Mouse (Mus musculus) E14TG2a.4 (cell line): ENCODE measurements around the gene Pif1.

ENCODE experiments used
- H3K27me3 ChIP-seq: 2 replicates; pipeline ENCODE4 v1.6.1; 2014; ENCODE audit warnings: low read length, control low read depth; ENCODE audit not compliant: insufficient read depth
- H3K36me3 ChIP-seq: 2 replicates; pipeline ENCODE4 v1.6.1; 2014; ENCODE audit warnings: low read length, control low read depth; ENCODE audit not compliant: insufficient read depth
- H3K4me1 ChIP-seq: replicated peaks from 2 replicates; pipeline ENCODE4 v1.6.1; 2014; ENCODE audit warnings: low read depth, low read length, control low read depth
- H3K4me3 ChIP-seq: replicated peaks from 2 replicates; pipeline ENCODE4 v1.5.1; 2014; ENCODE audit warnings: mild to moderate bottlenecking, low read length
- H3K9me3 ChIP-seq: 2 replicates; pipeline ENCODE4 v1.6.1; 2014; ENCODE audit warnings: low read length, control low read depth
- CTCF ChIP-seq: conservative IDR thresholded peaks from 2 replicates; pipeline ENCODE4 v1.5.1; 2014; ENCODE audit warnings: low read length
- NANOG ChIP-seq: IDR thresholded peaks from 2 replicates; pipeline ENCODE4 v1.6.1; 2014; ENCODE audit warnings: borderline replicate concordance, low read length, mixed read lengths
- POU5F1 ChIP-seq: IDR thresholded peaks from 2 replicates; pipeline ENCODE4 v1.6.1; 2014; ENCODE audit warnings: low read length, borderline replicate concordance

Pif1 gene

DNA sequence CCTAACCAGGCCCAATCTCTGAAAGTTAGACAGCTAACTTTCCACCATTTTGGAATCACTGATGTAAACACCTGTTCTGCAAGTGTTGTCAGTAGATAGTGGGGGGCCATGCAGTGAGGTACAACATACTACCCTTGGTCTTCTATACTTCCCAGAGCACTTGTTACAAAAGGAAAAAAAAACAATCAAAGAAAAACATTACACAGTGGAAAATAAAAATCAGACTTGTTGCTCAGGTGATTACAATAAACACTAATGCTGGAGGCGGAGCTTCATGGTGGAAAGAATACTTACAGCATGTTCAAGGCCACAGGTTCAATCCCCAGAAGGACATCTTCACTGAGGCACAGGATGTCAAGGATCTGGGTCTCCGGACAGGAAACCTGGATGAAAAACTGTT lies 34.2 kb upstream of the Pif1 start:
- Histone ChIP-seq H3K9me3 (no peaks in the 10 kb centered on the region), H3K36me3 (peaks cover 24% of the 10 kb centered on the region), H3K4me1 (peaks cover 29% of the 10 kb centered on the region), H3K4me3 (no peak overlapping the region), H3K27me3 (peaks cover 3% of the 10 kb centered on the region; the same call in 1 of the 2 replicates)
- TF ChIP-seq NANOG (no peak), CTCF (no peak), POU5F1 (no peak)

- Histone ChIP-seq H3K4me3 (no peak overlapping the region), H3K4me1 (peaks cover 25% of the 10 kb centered on the region), H3K27me3 (no peaks in the 10 kb centered on the region), H3K36me3 (peaks cover 42% of the 10 kb centered on the region), H3K9me3 (no peaks in the 10 kb centered on the region)
- no peak for TF ChIP-seq NANOG
- TF ChIP-seq CTCF: no peak
- no peak for TF ChIP-seq POU5F1
Observed at GRCm38 (mm10) chr9:65555001-65555405, 32.0 kb upstream of the Pif1 start.

DNA sequence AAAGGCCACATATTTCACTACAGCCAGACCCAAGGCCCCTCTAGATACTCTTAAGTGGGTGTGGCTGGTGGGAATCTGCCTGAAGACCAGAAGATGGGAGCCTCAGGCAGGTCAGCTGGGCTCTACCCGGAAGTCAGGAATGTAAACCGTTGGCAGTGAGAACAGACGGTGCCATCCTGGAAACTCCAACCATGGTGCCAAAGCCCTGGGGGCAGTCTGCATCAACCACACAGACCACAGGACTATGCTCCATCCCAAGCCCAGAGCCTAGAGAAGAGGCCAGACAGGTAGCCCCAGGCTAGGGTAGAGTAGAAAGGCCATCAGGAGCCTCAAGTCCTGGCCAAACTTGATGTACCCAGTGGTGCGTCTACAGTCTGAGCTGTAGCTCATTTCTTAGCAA lies 31.3 kb upstream of the Pif1 start:
- TF ChIP-seq POU5F1 (no peak), CTCF (no peak), NANOG (no peak)
- Histone ChIP-seq H3K4me3 (no peak overlapping the region), H3K4me1 (peaks cover 21% of the 10 kb centered on the region), H3K9me3 (no peaks in the 10 kb centered on the region), H3K27me3 (no peaks in the 10 kb centered on the region), H3K36me3 (peaks cover 42% of the 10 kb centered on the region)

GRCm38 (mm10) chr9:65556349-65556748 lies 30.6 kb upstream of the Pif1 start:
- Histone ChIP-seq H3K4me1 (peaks cover 18% of the 10 kb centered on the region), H3K9me3 (no peaks in the 10 kb centered on the region), H3K4me3 (no peak overlapping the region), H3K36me3 (peaks cover 42% of the 10 kb centered on the region), H3K27me3 (no peaks in the 10 kb centered on the region)
- no peak for TF ChIP-seq POU5F1
- TF ChIP-seq CTCF: no peak
- no peak for TF ChIP-seq NANOG

DNA sequence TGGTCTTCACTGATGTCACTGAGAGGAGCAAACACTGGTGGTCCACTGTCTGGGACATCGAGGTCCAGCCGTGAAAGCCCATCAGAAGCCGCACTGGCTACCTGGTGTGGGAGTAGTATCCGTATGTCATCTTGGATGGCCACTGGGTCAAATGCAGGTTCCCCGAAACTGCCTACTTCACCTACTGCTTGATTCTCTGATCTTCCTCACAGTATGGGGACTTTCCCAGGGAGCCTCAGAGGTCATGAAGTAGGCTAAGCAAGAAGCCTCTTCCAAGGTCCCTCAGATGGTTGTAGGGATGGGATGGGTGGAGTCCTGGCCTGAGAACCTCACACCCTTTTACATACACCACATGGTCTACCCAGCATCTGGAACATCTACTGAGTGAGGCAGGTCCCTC lies 30.0 kb upstream of the Pif1 start:
- Histone ChIP-seq H3K4me1 (peaks cover 17% of the 10 kb centered on the region), H3K36me3 (peaks cover 42% of the 10 kb centered on the region), H3K27me3 (no peaks in the 10 kb centered on the region), H3K9me3 (no peaks in the 10 kb centered on the region), H3K4me3 (no peak overlapping the region)
- TF ChIP-seq NANOG: no peak
- no peak for TF ChIP-seq CTCF
- TF ChIP-seq POU5F1: no peak

- no peak for TF ChIP-seq CTCF
- TF ChIP-seq POU5F1: no peak
- TF ChIP-seq NANOG: no peak
- H3K36me3 ChIP-seq: peaks cover 55% of the 10 kb centered on the region
- no peak overlapping the region for H3K4me3 ChIP-seq
- H3K9me3 ChIP-seq: no peaks in the 10 kb centered on the region
- no peaks in the 10 kb centered on the region for H3K27me3 ChIP-seq
- H3K4me1 ChIP-seq: peaks cover 20% of the 10 kb centered on the region
Observed at GRCm38 (mm10) chr9:65558806-65559205, 28.2 kb upstream of the Pif1 start.

GRCm38 (mm10) chr9:65561016-65561415 lies 25.9 kb upstream of the Pif1 start:
- Histone ChIP-seq H3K4me3 (no peak overlapping the region), H3K36me3 (peaks cover 50% of the 10 kb centered on the region), H3K27me3 (no peaks in the 10 kb centered on the region), H3K4me1 (0 out of 2 replicates have a peak, but pooled peaks cover 8% of the 10 kb centered on the region), H3K9me3 (no peaks in the 10 kb centered on the region)
- no peak for TF ChIP-seq NANOG
- no peak for TF ChIP-seq POU5F1
- TF ChIP-seq CTCF: no peak

DNA sequence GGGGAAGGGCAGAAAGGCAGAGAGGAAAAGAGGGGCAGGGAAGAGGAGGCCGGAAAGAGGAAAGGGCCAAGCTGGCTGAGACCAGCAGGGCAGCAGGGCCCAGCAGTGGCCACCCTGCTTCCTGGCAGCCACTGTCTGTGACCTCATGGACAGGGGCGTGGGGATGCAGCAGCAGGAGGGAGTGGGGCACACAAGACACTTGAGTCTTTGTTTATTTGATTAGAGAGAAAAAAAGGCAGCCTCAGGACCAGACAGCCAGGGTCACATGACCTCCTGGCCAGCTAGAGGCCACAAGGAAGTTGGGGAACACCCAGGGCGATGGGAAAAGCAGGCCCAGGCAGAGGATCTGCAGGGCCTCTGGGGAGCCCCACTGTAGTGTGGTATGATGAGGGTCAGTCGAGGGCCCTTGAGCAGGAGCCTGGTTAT lies 24.9 kb upstream of the Pif1 start:
- 0 out of 2 replicates have a peak, but pooled peaks cover 8% of the 10 kb centered on the region for H3K4me1 ChIP-seq
- no peaks in the 10 kb centered on the region for H3K27me3 ChIP-seq
- no peak overlapping the region for H3K4me3 ChIP-seq
- peaks cover 39% of the 10 kb centered on the region for H3K36me3 ChIP-seq
- TF ChIP-seq POU5F1 (no peak), NANOG (no peak), CTCF (no peak)
- H3K9me3 ChIP-seq: no peaks in the 10 kb centered on the region

DNA sequence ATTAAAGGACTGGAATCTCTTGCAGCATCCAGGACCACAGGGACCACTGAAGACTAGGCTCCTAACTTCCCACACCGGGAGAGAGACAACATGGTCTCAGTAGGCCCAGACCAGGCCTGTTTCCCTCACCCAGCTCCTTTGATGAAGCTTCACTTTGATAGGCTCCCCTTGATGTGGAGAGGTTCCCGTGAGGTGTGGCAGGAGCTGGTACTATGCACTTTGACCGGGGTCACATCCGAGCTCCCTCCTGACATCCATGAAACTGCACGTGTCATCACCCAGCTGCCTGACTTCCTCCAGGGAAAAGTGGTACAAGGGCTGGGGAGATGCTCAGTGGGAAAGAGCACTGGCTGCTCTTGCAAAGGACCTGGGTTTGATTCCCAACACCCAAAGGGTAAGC lies 23.9 kb upstream of the Pif1 start:
- no peaks in the 10 kb centered on the region for H3K9me3 ChIP-seq
- 0 out of 2 replicates have a peak, but pooled peaks cover 8% of the 10 kb centered on the region for H3K4me1 ChIP-seq
- H3K36me3 ChIP-seq: peaks cover 29% of the 10 kb centered on the region
- no peak overlapping the region for H3K4me3 ChIP-seq
- no peaks in the 10 kb centered on the region for H3K27me3 ChIP-seq
- TF ChIP-seq NANOG: no peak
- TF ChIP-seq CTCF: no peak
- TF ChIP-seq POU5F1: no peak
